Mouse (Mus musculus) lung, postnatal 0 days (tissue): ENCODE measurements around the gene Rs1. TPM values are rescaled to one million over a fixed set of nuclear protein-coding genes. Genes with fewer than 3 reads are reported as not detected.
"Not testable (repeated sequence)": the region's sequence is repeated elsewhere in the genome, so short reads cannot be mapped to it uniquely, and the experiment has no call there.

Source experiments
- ATAC-seq: fragments of 200-750 bp; cut with Nextera tagmentation; 2 replicates; pipeline ENCODE4 v1.8.0; 2017; ENCODE audit warnings: moderate library complexity
- DNase-seq: peaks from one replicate; pipeline ENCODE4 v3.0.0-alpha.2; 2016; ENCODE audit warnings: low spot score
- H3K27ac ChIP-seq: fragments of 300-500 bp; sonication (generic); 2 replicates; pipeline ENCODE4 v1.5.1; 2014; ENCODE audit warnings: antibody characterized with exemption, mild to moderate bottlenecking, low read length, mixed read lengths
- H3K27me3 ChIP-seq: fragments of 300-500 bp; sonication (generic); replicated peaks from 2 replicates; pipeline ENCODE4 v1.6.1; 2014; ENCODE audit warnings: low read length, mixed read lengths; ENCODE audit not compliant: insufficient read depth
- H3K36me3 ChIP-seq: fragments of 300-500 bp; sonication (generic); 2 replicates; pipeline ENCODE4 v1.6.1; 2014; ENCODE audit warnings: low read length, mixed read lengths; ENCODE audit not compliant: insufficient read depth
- H3K4me1 ChIP-seq: fragments of 300-500 bp; sonication (generic); 2 replicates; pipeline ENCODE4 v1.6.1; 2014; ENCODE audit warnings: antibody characterized with exemption, low read depth, low read length, mixed read lengths; ENCODE audit not compliant: insufficient read depth
- H3K4me2 ChIP-seq: fragments of 300-500 bp; sonication (generic); replicated peaks from 2 replicates; pipeline ENCODE4 v1.6.1; 2014; ENCODE audit warnings: low read depth, mild to moderate bottlenecking, low read length, moderate library complexity, mixed read lengths
- H3K4me3 ChIP-seq: fragments of 300-500 bp; sonication (generic); 2 replicates; pipeline ENCODE4 v1.5.1; 2014; ENCODE audit warnings: low read depth, low read length
- H3K9ac ChIP-seq: fragments of 300-500 bp; sonication (generic); replicated peaks from 2 replicates; pipeline ENCODE4 v1.6.1; 2014; ENCODE audit warnings: low read depth, mild to moderate bottlenecking
- H3K9me3 ChIP-seq: fragments of 300-500 bp; sonication (generic); 2 replicates; pipeline ENCODE4 v1.6.1; 2016; ENCODE audit warnings: low read length, mixed read lengths
- CTCF ChIP-seq: IDR thresholded peaks from 2 replicates; pipeline ENCODE4 v1.5.1; 2016; ENCODE audit warnings: antibody characterized with exemption, mild to moderate bottlenecking
- EP300 ChIP-seq: IDR thresholded peaks from 2 replicates; pipeline ENCODE4 v1.6.1; 2016; ENCODE audit warnings: antibody characterized with exemption, mild to moderate bottlenecking, control low read depth
- WGBS: fragments of 180-500 bp; shearing (Covaris S2); extraction: QIAGEN DNeasy Blood & Tissue Kit; methylation state at CpG from one replicate; pipeline ENCODE4 v1.1.7; 2014; 5-methylcytosine and 5-hydroxymethylcytosine counted together
- polyA plus RNA-seq: library from polyadenylated mRNA; unstranded; fragments of >200 nt; fragmentation: Nextera tagmentation; extraction: Ambion mirVana; gene quantifications from 2 replicates; pipeline ENCODE4 v1.2.1, GENCODE M21; 2015

Gene Rs1
- polyA plus RNA-seq, 1 experiment from 2014 or later, result not detected

- H3K27me3 ChIP-seq, result no peaks in the 10 kb centered on the region
- no peaks in the 10 kb centered on the region for H3K9me3 ChIP-seq
- H3K4me1 ChIP-seq, result no peaks in the 10 kb centered on the region
- WGBS, result 20% methylated on average over 15 of the region's 15 CpGs
- peak overlapping the region; percentile 43 for H3K4me3 ChIP-seq
- H3K36me3 ChIP-seq, result no peaks in the 10 kb centered on the region
- ATAC-seq, result peak; percentile 86
- peak; percentile 55 for DNase-seq
- peak overlapping the region; percentile 46 for H3K4me2 ChIP-seq
- no peak overlapping the region for H3K9ac ChIP-seq
- 0 out of 2 replicates have a peak overlapping the region, but pooled peaks have one; percentile 38 for H3K27ac ChIP-seq
- TF ChIP-seq EP300, result no peak
- no peak for TF ChIP-seq CTCF
These were observed 1.6 kb upstream of the Rs1 start for GRCm38 (mm10) chrX:160766233-160766616.

- not testable (repeated sequence) for H3K27ac ChIP-seq, H3K4me2 ChIP-seq, H3K36me3 ChIP-seq, H3K4me1 ChIP-seq, DNase-seq, ATAC-seq, H3K9me3 ChIP-seq, H3K4me3 ChIP-seq, H3K27me3 ChIP-seq, H3K9ac ChIP-seq
- 57% methylated on average over 4 of the region's 5 CpGs for WGBS
These were observed 1.8 kb downstream of the Rs1 start for GRCm38 (mm10) chrX:160769622-160770021.

DNA sequence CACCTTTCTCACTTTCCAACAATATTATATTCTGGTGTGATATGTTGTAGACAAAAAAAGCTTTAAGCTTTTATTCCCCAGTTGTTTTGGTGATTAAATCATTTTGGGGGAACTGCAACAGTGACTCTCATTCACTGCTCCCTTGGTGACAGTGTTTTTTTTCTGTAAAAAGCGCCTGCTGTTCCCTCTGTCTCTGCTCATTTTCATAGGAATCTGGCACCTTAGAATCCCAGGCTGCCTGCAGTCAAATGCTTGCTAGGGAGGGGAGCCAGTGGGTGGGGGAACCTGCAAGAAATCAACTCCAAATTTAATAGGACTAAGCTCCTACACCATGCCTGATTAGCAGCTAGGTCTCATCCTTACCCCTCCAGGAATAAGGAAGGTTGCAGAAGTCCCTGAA lies 5.2 kb downstream of the Rs1 start:
- DNase-seq (no peak), ATAC-seq (no peak)
- H3K4me1 ChIP-seq, result no peaks in the 10 kb centered on the region
- no peak overlapping the region for H3K4me3 ChIP-seq
- no peaks in the 10 kb centered on the region for H3K36me3 ChIP-seq
- no peak for TF ChIP-seq EP300
- no peak for TF ChIP-seq CTCF
- H3K9me3 ChIP-seq, result no peaks in the 10 kb centered on the region
- no peaks in the 10 kb centered on the region for H3K27me3 ChIP-seq
- no peak overlapping the region for H3K9ac ChIP-seq
- no peak overlapping the region for H3K27ac ChIP-seq
- 39% methylated on average over 1 of the region's 1 CpGs for whole genome bisulfite sequencing
- no peak overlapping the region for H3K4me2 ChIP-seq

DNA sequence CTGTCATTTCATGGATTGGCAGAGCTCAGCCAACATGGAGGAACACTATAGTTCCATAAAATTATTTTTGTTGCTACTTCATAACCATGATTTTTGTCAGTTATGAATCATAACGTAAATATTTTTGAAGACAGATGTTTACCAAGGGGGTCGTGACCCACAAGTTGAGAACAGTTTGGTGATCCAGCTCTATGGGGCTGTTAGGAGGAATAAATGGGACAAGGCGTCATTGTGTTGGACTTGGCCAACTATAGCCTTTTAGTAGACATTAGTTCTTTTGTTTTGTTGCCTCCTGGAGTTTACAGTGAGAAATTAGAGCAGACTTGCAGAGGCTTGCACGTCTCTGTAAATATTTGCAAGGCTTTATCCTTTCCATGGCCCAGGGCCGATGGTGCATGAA lies 14.5 kb downstream of the Rs1 start:
- H3K9me3 ChIP-seq, result no peaks in the 10 kb centered on the region
- H3K36me3 ChIP-seq, result no peaks in the 10 kb centered on the region
- TF ChIP-seq CTCF, result no peak
- TF ChIP-seq EP300, result no peak
- ATAC-seq (no peak), DNase-seq (no peak)
- no peaks in the 10 kb centered on the region for H3K4me1 ChIP-seq
- no peak overlapping the region for H3K9ac ChIP-seq
- no peaks in the 10 kb centered on the region for H3K27me3 ChIP-seq
- no peak overlapping the region for H3K4me2 ChIP-seq
- H3K27ac ChIP-seq, result no peak overlapping the region
- WGBS, result 56% methylated on average over 5 of the region's 5 CpGs
- H3K4me3 ChIP-seq, result no peak overlapping the region

DNA sequence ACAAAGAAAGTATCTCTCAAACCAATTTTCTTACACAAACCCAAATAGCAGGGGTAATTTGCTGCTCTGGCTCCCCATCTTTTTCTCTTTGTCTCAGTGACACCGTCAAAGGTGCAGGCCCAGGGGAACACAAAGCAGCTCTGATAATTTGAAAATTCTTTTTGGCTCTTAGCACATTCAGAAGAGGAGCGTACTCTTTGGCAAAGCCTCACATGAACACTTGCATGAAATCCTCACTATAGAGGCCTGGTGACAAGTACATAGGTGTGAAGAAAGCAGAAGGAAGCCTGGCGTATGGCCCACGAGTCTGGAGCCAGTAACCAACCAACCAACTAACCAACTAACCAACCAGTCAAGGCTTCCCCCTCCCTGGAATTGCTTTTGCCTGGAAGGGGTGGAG lies 27.1 kb downstream of the Rs1 start:
- Histone ChIP-seq H3K9me3 (no peaks in the 10 kb centered on the region), H3K4me3 (no peak overlapping the region), H3K27me3 (no peaks in the 10 kb centered on the region), H3K36me3 (no peaks in the 10 kb centered on the region), H3K4me1 (no peaks in the 10 kb centered on the region), H3K4me2 (no peak overlapping the region), H3K27ac (no peak overlapping the region), H3K9ac (no peak overlapping the region)
- ATAC-seq (no peak), DNase-seq (no peak)
- 77% methylated on average over 4 of the region's 4 CpGs for WGBS
- no peak for TF ChIP-seq CTCF
- TF ChIP-seq EP300, result no peak

GRCm38 (mm10) chrX:160804409-160805150 lies 36.8 kb downstream of the Rs1 start:
- H3K9me3 ChIP-seq, result no peaks in the 10 kb centered on the region
- DNase-seq (no peak), ATAC-seq (no peak)
- H3K27ac ChIP-seq, result no peak overlapping the region
- no peaks in the 10 kb centered on the region for H3K27me3 ChIP-seq
- H3K36me3 ChIP-seq, result no peaks in the 10 kb centered on the region
- WGBS, result 77% methylated on average over 4 of the region's 4 CpGs
- H3K4me2 ChIP-seq, result no peak overlapping the region
- H3K9ac ChIP-seq, result no peak overlapping the region
- TF ChIP-seq CTCF (no peak), EP300 (no peak)
- no peak overlapping the region for H3K4me3 ChIP-seq
- H3K4me1 ChIP-seq, result no peaks in the 10 kb centered on the region

DNA sequence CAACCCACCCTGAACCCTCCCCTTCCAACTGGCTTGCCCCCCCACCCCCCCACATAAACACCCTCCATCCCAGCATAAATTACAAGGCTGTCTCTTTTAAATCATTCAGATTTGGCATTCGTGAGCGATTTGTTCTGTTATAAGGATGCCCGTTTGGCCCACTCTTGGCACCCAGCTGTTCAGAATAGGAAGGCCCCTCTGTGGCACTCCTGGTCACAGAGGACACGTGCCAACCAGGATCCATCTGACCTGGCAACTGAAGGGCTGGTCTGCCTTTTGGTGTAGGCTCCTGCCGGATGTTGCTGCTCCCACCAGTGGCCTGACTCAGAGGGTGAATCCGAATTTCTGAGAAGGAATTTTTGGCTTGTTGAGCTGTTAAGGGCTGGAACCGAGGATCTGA lies 40.4 kb downstream of the Rs1 start:
- Histone ChIP-seq H3K27ac (no peak overlapping the region), H3K9me3 (no peaks in the 10 kb centered on the region), H3K4me2 (no peak overlapping the region), H3K4me3 (no peak overlapping the region), H3K36me3 (no peaks in the 10 kb centered on the region), H3K4me1 (no peaks in the 10 kb centered on the region), H3K27me3 (no peaks in the 10 kb centered on the region), H3K9ac (no peak overlapping the region)
- WGBS, result 82% methylated on average over 7 of the region's 7 CpGs
- no peak for DNase-seq
- no peak for ATAC-seq
- TF ChIP-seq CTCF (no peak), EP300 (no peak)

Other genes with a start within 250 kb of the Rs1 start
- 0.08 and 0.25 TPM in 2 replicates for gene Ppef1, start 32.2 kb upstream of the Rs1 start, polyA plus RNA-seq
- gene Gja6, start 139.0 kb downstream of the Rs1 start, polyA plus RNA-seq, result 0.20 and 0.45 TPM in 2 replicates
- gene Cdkl5, start 226.7 kb downstream of the Rs1 start, polyA plus RNA-seq, result 3.3 and 4.9 TPM in 2 replicates